Mouse (Mus musculus) heart, postnatal 0 days (tissue): Measurements from ENCODE around the gene Zfc3h1. TPM values are rescaled to one million over a fixed set of nuclear protein-coding genes. Genes with fewer than 3 reads are reported as not detected.

Source experiments
- ATAC-seq: fragments of 200-750 bp; cut with Nextera tagmentation; 2 replicates; pipeline ENCODE4 v1.8.0; 2017; ENCODE audit warnings: low read depth, moderate number of reproducible peaks, moderate library complexity; ENCODE audit not compliant: insufficient read depth
- DNase-seq: peaks from one replicate; pipeline ENCODE4 v3.0.0-alpha.2; 2016; ENCODE audit warnings: low spot score
- H3K27ac ChIP-seq: fragments of 300-500 bp; sonication (generic); 2 replicates; pipeline ENCODE4 v1.5.1; 2014; ENCODE audit warnings: low read depth, mild to moderate bottlenecking
- H3K27me3 ChIP-seq: fragments of 300-500 bp; sonication (generic); 2 replicates; pipeline ENCODE4 v1.6.1; 2014; ENCODE audit warnings: low read length, mixed read lengths; ENCODE audit not compliant: control insufficient read depth, insufficient read depth
- H3K36me3 ChIP-seq: fragments of 300-500 bp; sonication (generic); replicated peaks from 2 replicates; pipeline ENCODE4 v1.6.1; 2014; ENCODE audit warnings: low read length, mixed read lengths; ENCODE audit not compliant: control insufficient read depth, insufficient read depth
- H3K4me1 ChIP-seq: fragments of 300-500 bp; sonication (generic); 2 replicates; pipeline ENCODE4 v1.6.1; 2014; ENCODE audit warnings: antibody characterized with exemption; ENCODE audit not compliant: control insufficient read depth, insufficient read depth
- H3K4me2 ChIP-seq: fragments of 300-500 bp; sonication (generic); 2 replicates; pipeline ENCODE4 v1.6.1; 2014; ENCODE audit warnings: low read depth, mild to moderate bottlenecking, low read length, moderate library complexity
- H3K4me3 ChIP-seq: fragments of 300-500 bp; sonication (generic); 2 replicates; pipeline ENCODE4 v1.5.1; 2014; ENCODE audit warnings: low read depth, low read length
- H3K9ac ChIP-seq: fragments of 300-500 bp; sonication (generic); replicated peaks from 2 replicates; pipeline ENCODE4 v1.6.1; 2014; ENCODE audit warnings: low read depth, low read length, mixed read lengths
- H3K9me3 ChIP-seq: fragments of 300-500 bp; sonication (generic); replicated peaks from 2 replicates; pipeline ENCODE4 v1.6.1; 2016; ENCODE audit warnings: low read length; ENCODE audit not compliant: control insufficient read depth
- CTCF ChIP-seq: IDR thresholded peaks from 2 replicates; pipeline ENCODE4 v1.5.1; 2016; ENCODE audit warnings: antibody characterized with exemption, control low read depth, low read depth
- EP300 ChIP-seq: IDR thresholded peaks from 2 replicates; pipeline ENCODE4 v1.6.1; 2016; ENCODE audit warnings: antibody characterized with exemption, low read depth
- WGBS: fragments of 180-500 bp; shearing (Covaris S2); extraction: QIAGEN DNeasy Blood & Tissue Kit; methylation state at CpG from one replicate; pipeline ENCODE4 v1.1.7; 2014; 5-methylcytosine and 5-hydroxymethylcytosine counted together
- polyA plus RNA-seq: library from polyadenylated mRNA; unstranded; fragments of >200 nt; fragmentation: Nextera tagmentation; extraction: Ambion mirVana; gene quantifications from 2 replicates; pipeline ENCODE4 v1.2.1, GENCODE M21; 2015
- total RNA-seq: library from RNA; depleted of rRNA; stranded (reverse); fragments of >200 nt; gene quantifications from 2 replicates; pipeline ENCODE4 v1.2.3, GENCODE M21; 2014; ENCODE audit warnings: low replicate concordance

Gene Zfc3h1
- total and polyA plus RNA-seq, 2 experiments from 2014 or later: 5.3 to 26.5 TPM

DNA sequence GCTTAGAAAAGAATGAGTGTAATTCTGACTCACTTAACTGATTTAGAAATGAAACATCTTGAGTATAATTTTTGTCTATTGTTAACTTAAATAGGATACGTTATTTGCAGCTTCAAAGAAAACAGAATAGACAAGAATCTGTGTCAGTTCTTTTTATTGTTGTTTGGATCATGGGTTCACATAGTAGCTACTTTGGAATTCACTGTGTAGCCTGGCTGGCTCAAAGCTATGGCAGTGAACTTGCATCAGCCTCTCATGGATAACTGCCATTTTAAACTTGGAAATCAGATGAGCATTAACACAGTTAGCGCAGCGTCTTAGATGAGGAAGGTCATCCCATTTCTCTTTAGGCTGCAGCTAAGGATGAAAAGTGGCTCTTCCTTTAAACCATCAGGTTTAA lies 3.1 kb downstream of the Zfc3h1 start:
- Histone ChIP-seq H3K4me2 (peak overlapping the region; percentile 3; the same call in 1 of the 2 replicates), H3K27ac (no peak overlapping the region)

DNA sequence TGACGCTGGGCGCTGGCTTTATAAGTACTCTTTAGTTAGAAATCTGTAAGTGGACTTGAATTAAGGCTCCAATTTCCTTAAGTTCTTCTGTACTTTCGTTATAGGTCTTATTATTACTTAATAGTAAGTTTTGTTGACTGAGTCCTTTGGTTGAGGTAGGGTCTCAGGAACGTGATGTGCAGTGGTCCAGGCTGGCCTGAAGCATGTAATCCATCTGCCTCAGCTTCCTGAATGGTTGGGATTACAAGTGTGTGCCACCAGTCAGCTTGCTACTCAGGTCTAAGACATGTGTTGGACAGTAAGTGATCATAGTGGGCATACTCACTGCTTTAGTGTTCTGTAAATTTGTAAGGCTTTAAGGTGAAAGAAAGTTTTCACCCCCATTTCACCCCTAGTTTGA lies 6.3 kb downstream of the Zfc3h1 start:
- DNase-seq (no peak), ATAC-seq (no peak)
- Histone ChIP-seq H3K4me1 (peaks cover 19% of the 10 kb centered on the region), H3K4me3 (no peak overlapping the region), H3K4me2 (no peak overlapping the region), H3K9me3 (no peaks in the 10 kb centered on the region), H3K36me3 (peaks cover 39% of the 10 kb centered on the region), H3K27me3 (no peaks in the 10 kb centered on the region), H3K9ac (no peak overlapping the region), H3K27ac (no peak overlapping the region)
- TF ChIP-seq CTCF: no peak
- TF ChIP-seq EP300: no peak
- WGBS: 91% methylated on average over 4 of the region's 4 CpGs

More for the DNA sequence above, 3.1 kb downstream of the Zfc3h1 start:
- no peak for DNase-seq
- H3K36me3 ChIP-seq: peaks cover 29% of the 10 kb centered on the region
- TF ChIP-seq CTCF (no peak), EP300 (no peak)
- H3K9me3 ChIP-seq: no peaks in the 10 kb centered on the region
- H3K9ac ChIP-seq: no peak overlapping the region; the same call in 1 of the 2 replicates
- WGBS: 77% methylated on average over 3 of the region's 3 CpGs
- no peaks in the 10 kb centered on the region for H3K27me3 ChIP-seq
- ATAC-seq: no peak
- peaks cover 27% of the 10 kb centered on the region for H3K4me1 ChIP-seq
- no peak overlapping the region for H3K4me3 ChIP-seq

GRCm38 (mm10) chr10:115391896-115392295 lies 7.1 kb downstream of the Zfc3h1 start:
- no peaks in the 10 kb centered on the region for H3K27me3 ChIP-seq
- 82% methylated on average over 1 of the region's 1 CpGs for WGBS
- peaks cover 41% of the 10 kb centered on the region for H3K36me3 ChIP-seq
- no peak overlapping the region for H3K27ac ChIP-seq
- ATAC-seq: no peak
- no peaks in the 10 kb centered on the region for H3K9me3 ChIP-seq
- no peak overlapping the region for H3K9ac ChIP-seq
- H3K4me1 ChIP-seq: peaks cover 12% of the 10 kb centered on the region
- H3K4me2 ChIP-seq: no peak overlapping the region
- no peak for DNase-seq
- no peak for TF ChIP-seq EP300
- TF ChIP-seq CTCF: no peak
- H3K4me3 ChIP-seq: no peak overlapping the region

GRCm38 (mm10) chr10:115406393-115406792 lies 21.6 kb downstream of the Zfc3h1 start:
- H3K27ac ChIP-seq: no peak overlapping the region
- no peak for TF ChIP-seq EP300
- TF ChIP-seq CTCF: peak; percentile 70
- no peak overlapping the region for H3K9ac ChIP-seq
- peaks cover 80% of the 10 kb centered on the region for H3K36me3 ChIP-seq
- H3K4me2 ChIP-seq: no peak overlapping the region
- ATAC-seq (no peak), DNase-seq (peak; percentile 57)
- WGBS: 68% methylated on average over 6 of the region's 6 CpGs
- H3K9me3 ChIP-seq: no peaks in the 10 kb centered on the region
- no peak overlapping the region for H3K4me3 ChIP-seq
- H3K4me1 ChIP-seq: no peaks in the 10 kb centered on the region
- H3K27me3 ChIP-seq: no peaks in the 10 kb centered on the region

DNA sequence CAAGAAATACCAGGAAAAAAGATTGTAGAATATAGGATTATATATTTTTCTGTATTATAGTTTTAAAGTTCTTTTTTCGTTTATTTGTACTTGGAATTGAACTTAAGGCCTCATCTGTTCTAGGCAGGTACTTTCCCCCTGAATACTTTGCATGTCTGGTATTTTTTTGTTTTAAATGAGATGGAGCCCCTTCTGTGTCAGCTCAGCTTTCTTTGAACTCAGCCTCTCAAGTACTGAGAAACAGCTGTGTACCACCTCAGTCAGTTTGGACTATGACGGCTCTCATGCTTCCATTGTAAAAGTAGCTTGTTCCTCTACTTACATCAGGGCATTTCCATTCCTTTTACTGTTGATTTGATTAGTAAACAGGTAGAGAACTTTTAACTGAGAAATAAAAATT lies 28.7 kb downstream of the Zfc3h1 start:
- no peak overlapping the region for H3K4me3 ChIP-seq
- ATAC-seq: no peak
- no peak for TF ChIP-seq CTCF
- no peak for TF ChIP-seq EP300
- H3K9ac ChIP-seq: no peak overlapping the region
- H3K4me1 ChIP-seq: no peaks in the 10 kb centered on the region
- no peak for DNase-seq
- H3K9me3 ChIP-seq: no peaks in the 10 kb centered on the region
- no peak overlapping the region for H3K4me2 ChIP-seq
- H3K27me3 ChIP-seq: no peaks in the 10 kb centered on the region
- H3K27ac ChIP-seq: no peak overlapping the region
- peaks cover 85% of the 10 kb centered on the region for H3K36me3 ChIP-seq
- WGBS: 79% methylated on average over 2 of the region's 2 CpGs

- no peak overlapping the region for H3K9ac ChIP-seq
- H3K27ac ChIP-seq: no peak overlapping the region
- H3K4me3 ChIP-seq: no peak overlapping the region
- peaks cover 85% of the 10 kb centered on the region for H3K36me3 ChIP-seq
- no peak for TF ChIP-seq EP300
- TF ChIP-seq CTCF: no peak
- no peaks in the 10 kb centered on the region for H3K27me3 ChIP-seq
- DNase-seq (no peak), ATAC-seq (no peak)
- H3K4me1 ChIP-seq: no peaks in the 10 kb centered on the region
- WGBS: 62% methylated on average over 3 of the region's 3 CpGs
- H3K4me2 ChIP-seq: no peak overlapping the region
- no peaks in the 10 kb centered on the region for H3K9me3 ChIP-seq
Measured at GRCm38 (mm10) chr10:115414056-115414455, 29.3 kb downstream of the Zfc3h1 start.
